Mouse (Mus musculus) activated CD4-positive, CD25-positive, alpha-beta regulatory T cell, adult 4 months (primary cell): ENCODE data around the gene Hist3h2a. TPM values are rescaled to one million over a fixed set of nuclear protein-coding genes. Genes with fewer than 3 reads are reported as not detected.

ENCODE experiments used
- ATAC-seq: one replicate; pipeline ENCODE4 v1.8.0; 2017
- polyA plus RNA-seq, 2 experiments: library from polyadenylated mRNA; unstranded; fragments of 100-300 nt; shearing (Covaris generic); gene quantifications; one replicate each; pipeline ENCODE4 v1.2.1; 2017

Hist3h2a gene
- polyA plus RNA-seq, 2 experiments from 2014 or later: 3.5 to 5.4 TPM

DNA sequence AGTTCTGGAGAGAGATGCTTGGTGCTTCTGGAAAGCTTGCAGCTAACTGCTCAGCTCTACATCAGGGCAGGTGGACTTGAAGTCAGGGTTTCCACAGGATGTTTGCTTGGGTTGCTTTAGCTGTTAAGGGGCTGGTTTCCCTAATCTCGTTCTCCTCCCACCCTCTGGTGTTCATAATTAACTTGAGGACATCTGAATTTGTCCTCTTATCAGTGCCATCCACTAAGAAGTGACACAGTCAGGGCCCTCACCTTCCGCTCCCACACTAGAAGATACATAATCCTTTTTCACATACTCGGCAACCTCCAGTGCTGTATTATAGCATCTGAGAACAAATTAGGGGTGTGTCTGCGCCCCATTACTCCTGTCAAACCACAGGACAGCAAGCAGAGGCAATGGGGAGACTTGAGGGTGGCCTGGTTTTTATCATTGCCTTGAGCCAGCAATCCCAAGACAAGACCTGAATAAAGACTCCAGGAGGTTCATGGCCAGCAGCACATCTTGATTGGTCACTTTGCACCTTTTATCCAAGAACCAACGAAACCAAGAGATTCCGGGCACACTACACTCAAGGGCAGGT lies 38.7 kb downstream of the Hist3h2a start:
- ATAC-seq: no peak

DNA sequence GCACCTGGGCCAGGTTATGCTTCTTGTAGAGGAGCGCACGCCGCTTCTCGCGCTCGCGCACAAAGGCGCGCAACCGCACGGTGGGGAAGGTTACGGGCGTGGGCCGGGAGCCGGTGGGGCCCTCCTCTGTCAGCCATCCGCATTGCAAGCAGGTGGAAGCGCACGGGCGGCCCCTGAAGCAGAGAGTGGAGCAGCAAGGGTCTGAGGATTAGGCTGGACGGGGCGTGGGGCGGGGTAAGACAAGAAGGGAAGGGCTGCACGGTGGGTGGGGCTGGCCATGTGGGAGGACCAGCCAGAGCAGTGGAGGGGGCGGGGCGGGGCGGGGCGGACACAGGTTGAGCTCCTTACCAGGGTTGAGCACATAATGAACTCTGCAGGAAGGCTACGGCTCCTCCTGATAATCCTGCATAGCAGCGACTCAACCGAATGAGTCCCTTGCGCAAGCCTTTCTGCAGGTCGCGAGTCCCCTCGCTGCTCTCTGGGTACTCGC lies 39.9 kb downstream of the Hist3h2a start:
- no peak for ATAC-seq

DNA sequence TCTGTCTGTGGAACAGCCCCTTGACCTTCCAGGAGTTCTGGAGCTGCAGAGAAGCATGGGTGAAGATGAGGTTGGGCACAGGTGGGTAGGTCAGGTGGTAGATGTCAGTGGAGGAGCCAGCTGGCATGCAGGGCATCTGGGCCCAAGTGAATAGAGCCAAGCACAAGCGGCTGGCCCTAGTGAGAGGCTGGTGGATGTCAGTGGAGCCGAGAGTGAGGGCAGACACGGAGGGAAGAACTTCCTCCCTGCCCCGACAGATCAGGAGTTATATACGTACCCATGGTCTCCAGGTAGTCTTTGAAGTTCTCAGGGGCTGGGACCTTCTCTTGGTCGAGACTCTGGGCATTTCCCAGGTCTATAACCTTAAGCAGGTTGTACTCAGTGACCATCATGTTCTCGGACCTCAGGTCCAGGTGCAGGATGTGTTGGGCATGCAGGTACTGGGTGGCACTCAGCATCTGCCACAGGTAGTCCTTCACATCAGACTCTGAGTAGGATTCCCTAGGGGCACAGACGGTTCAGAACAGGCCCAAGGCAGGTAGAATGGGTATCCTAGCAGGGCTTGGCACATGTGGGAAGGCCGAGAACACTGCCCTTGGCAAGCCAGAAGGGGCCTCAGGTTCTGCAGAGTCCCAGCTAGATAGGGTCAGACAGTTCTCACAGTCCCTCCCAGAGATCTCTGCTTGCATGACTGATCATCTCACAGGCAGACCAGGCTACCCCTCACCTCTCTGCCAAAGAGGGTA lies 40.7 kb downstream of the Hist3h2a start:
- ATAC-seq: no peak

DNA sequence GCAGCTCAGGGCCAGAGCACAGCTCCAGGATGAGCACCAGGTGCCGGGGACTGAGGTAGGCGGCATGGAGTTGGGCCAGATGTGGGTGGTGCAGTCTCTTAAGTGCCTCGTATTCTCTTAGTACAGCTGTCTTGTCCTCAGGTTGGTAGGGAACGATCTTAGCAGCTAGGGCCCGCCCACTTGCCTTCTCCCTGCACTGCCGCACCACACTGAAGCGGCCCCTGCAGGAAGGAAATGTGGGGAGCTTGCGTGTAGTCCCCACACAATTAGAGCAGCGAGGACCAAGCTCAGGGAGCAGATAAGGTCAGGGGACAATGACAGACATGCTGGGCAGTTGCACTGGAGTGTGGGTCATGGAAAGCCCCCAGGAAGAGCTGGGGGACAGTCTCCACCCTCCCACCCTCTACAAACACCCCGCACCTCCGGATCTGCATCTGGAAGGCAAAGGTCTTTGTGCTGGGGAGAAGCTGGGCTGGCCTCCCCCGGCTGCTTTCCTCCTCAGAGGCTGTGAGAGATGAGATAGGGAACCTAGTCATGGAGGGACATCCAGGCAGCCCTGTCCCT lies 41.4 kb downstream of the Hist3h2a start:
- ATAC-seq: peak; percentile 46

DNA sequence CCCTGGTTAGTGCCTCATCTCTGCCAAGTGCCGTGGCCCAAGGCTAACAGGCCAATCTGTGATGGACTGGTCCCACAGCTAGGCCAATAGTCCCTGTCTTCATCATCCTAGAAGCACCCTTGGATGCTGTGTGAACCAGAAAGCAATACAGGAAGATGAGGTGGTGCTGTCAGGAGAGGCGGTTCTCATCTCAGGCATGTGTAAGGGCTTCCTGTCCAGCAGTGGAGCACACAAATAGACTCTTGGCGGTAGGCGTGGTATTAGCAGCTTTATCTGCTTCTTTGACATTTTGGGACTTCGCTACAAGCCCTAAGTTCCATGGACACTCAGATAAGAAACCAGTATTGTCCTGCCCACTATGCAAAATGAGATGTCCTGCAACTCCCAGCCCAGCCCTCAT lies 43.1 kb downstream of the Hist3h2a start:
- no peak for ATAC-seq

DNA sequence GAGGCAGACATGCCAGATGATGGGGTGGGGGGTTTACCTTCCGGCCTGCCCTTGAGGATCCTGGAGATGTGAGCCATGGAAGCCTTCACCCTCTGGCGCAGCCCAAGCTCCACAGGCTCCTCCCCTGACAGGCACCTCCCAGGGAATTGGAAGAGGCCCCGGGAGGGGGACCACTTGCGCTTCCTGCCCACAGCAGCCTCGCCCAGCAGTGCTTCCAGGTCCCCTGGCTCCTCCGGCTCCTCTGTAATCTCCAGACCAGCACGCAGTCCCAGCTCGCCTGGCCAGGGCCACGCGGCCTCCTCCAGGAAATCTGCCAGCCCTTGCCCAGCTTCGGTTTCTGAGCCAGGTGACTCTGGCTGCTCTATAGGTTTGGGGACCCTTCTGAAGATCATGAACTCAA lies 44.7 kb downstream of the Hist3h2a start:
- no peak for ATAC-seq

DNA sequence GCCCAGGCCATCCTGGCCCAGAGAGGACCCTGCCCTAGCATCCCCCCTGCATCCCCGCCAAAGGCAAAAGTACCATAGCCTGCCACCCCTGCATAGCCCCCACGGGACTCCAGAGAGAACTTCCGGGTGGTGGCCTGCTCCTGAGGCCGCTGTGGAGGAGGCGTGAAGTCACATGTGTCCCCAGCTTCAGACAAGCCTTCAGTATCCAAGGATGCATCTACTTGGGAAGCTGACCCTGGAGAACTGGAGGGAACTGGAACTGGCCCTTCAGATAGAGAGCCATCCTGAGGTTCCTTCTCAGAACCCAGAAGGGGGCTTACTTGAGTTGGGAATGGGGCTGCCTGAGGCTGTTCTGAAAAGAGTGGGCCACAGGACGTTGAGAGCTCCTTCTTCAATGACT lies 45.3 kb downstream of the Hist3h2a start:
- ATAC-seq: no peak

DNA sequence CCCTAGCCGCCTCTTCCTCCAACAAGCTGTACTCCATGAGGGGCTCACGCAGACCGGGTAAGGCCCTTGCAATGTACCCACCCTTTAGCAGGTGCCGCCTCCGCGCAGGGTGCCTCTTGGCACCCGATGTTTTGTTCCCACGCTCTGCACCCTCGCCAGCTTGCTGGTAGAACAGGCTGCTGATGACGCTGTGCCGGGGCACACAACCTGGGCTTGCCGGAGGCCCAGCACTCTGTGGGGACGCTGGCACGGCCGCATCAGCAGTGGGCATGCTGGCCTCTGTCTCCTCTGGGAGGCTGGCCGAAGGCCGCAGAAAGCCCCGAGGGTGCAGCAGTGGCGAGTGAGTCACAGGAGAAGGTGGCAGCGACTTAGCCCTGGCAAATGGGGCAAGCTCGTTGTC lies 46.1 kb downstream of the Hist3h2a start:
- no peak for ATAC-seq

DNA sequence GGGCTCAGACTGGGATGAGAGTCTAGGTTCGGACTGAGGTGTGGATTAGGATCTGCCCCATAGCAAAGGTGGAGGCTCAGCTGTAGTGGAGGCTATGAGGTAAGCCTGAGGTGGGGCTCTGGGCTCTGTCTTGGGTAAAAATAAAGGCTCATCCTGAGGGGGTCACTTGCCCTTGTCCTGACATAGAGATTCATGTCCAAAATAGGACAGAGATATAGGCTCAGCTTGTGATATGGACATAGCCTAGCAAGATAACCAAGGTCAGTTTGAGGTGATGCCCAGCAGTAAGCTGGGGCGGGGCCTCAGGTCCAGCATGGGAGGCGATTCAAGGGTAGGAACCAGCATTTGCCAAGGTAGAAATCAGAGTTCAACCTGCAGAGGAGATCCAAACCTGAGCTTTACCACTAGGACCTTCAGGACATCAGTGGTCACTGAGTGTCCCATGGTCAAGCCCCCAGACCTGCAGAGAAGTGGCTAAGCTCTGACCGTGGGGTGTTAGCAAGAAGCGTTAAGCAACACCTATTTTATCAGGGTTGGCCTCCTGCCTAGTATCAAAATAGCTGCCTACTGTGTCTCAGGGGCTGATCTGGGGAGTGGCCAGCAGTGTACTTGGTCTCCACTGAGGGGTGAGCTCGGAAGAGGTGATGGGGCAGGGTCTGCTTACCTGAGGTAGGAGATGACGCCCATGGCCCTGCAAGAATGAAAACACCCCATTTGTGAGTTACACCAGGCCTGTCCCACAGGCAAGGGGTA lies 48.0 kb downstream of the Hist3h2a start:
- no peak for ATAC-seq

Other genes with a start within 250 kb of the Hist3h2a start
- gene Olfr318, start 230.7 kb upstream of the Hist3h2a start, polyA plus RNA-seq: not detected
- not detected for gene Olfr317, start 215.5 kb upstream of the Hist3h2a start, polyA plus RNA-seq
- not detected for gene Olfr316, start 202.0 kb upstream of the Hist3h2a start, polyA plus RNA-seq
- gene Olfr315, start 181.5 kb upstream of the Hist3h2a start, polyA plus RNA-seq: not detected
- not detected for gene Olfr314, start 171.7 kb upstream of the Hist3h2a start, polyA plus RNA-seq
- gene Fam183b, start 152.7 kb upstream of the Hist3h2a start, polyA plus RNA-seq: not detected
- gene Olfr313, start 139.7 kb upstream of the Hist3h2a start, polyA plus RNA-seq: not detected
- under 1 TPM in 1 of 2 experiments, not detected in 1; 0.20 TPM for gene Olfr312, start 125.4 kb upstream of the Hist3h2a start, polyA plus RNA-seq
- gene Olfr311, start 115.4 kb upstream of the Hist3h2a start, polyA plus RNA-seq: under 1 TPM in 1 of 2 experiments, not detected in 1; 0.28 TPM
- 10 to 100 TPM in 1 of 2 experiments, 1 to 10 TPM in 1; 9.8 to 10.5 TPM for gene Gm12258, start 107.5 kb upstream of the Hist3h2a start, polyA plus RNA-seq
- gene 2810021J22Rik, start 87.5 kb upstream of the Hist3h2a start, polyA plus RNA-seq: 1 to 10 TPM; 6.4 to 9.2 TPM
- 1 to 10 TPM; 7.4 to 7.7 TPM for gene Zfp39, start 50.5 kb upstream of the Hist3h2a start, polyA plus RNA-seq
- gene Btnl10, start 36.8 kb upstream of the Hist3h2a start, polyA plus RNA-seq: not detected
- gene Rnf187, start 15.8 kb upstream of the Hist3h2a start, polyA plus RNA-seq: 10 to 100 TPM; 11.4 to 17.9 TPM
- gene Hist3h2ba, start 5.8 kb upstream of the Hist3h2a start, polyA plus RNA-seq: 1 to 10 TPM; 1.8 to 4.2 TPM
- gene Trim17, start within 50 bp of the Hist3h2a start, polyA plus RNA-seq: under 1 TPM; 0.17 to 0.20 TPM
- 10 to 100 TPM; 18.5 to 22.2 TPM for gene Trim11, start 23.4 kb downstream of the Hist3h2a start, polyA plus RNA-seq
- gene Obscn, start 181.7 kb downstream of the Hist3h2a start, polyA plus RNA-seq: not detected
- gene Iba57, start 209.1 kb downstream of the Hist3h2a start, polyA plus RNA-seq: 1 to 10 TPM; 1.3 to 1.8 TPM
- gene Gjc2, start 228.5 kb downstream of the Hist3h2a start, polyA plus RNA-seq: not detected
- 10 to 100 TPM; 60.2 to 63.5 TPM for gene Guk1, start 237.5 kb downstream of the Hist3h2a start, polyA plus RNA-seq
- 10 to 100 TPM; 49.4 to 50.0 TPM for gene Mrpl55, start 247.8 kb downstream of the Hist3h2a start, polyA plus RNA-seq